Comparison of ENCODE assay signal across 8 mouse cellular contexts in genomic region chr9:101249626-101250025, GRCm38 (mm10). TPM values are rescaled to one million over a fixed set of nuclear protein-coding genes. Genes with fewer than 3 reads are reported as not detected.
DNase-seq lines count a peak whose midpoint lies in the region; ATAC-seq and TF ChIP-seq lines count a peak whose summit lies in the region.

No protein-coding gene starts in this region.

- H3K4me1 ChIP-seq in heart, embryonic 16.5 days (ENCODE audit: control insufficient read depth, insufficient read depth, low read length) = peaks cover 14% of the 10 kb centered on the region
- peaks cover 21% of the 10 kb centered on the region for H3K4me1 ChIP-seq in hindbrain, embryonic 12.5 days
- H3K4me1 ChIP-seq in midbrain, postnatal 0 days (ENCODE audit: insufficient read depth, low read length) = no peaks in the 10 kb centered on the region

- ATAC-seq in heart, embryonic 16.5 days (replicated peaks; ENCODE audit: extremely low read depth, insufficient read depth, low FRiP score) = no peak
- peak; percentile 57 for ATAC-seq in CD4-positive, CD25-positive, alpha-beta regulatory T cell, adult 4 months
- no peak for ATAC-seq in hindbrain, embryonic 12.5 days (ENCODE audit: low FRiP score)
- ATAC-seq in midbrain, postnatal 0 days (ENCODE audit: low FRiP score) = no peak

- no peak for TF ChIP-seq CTCF in midbrain, postnatal 0 days (IDR thresholded peaks at IDR 0.05)

- no peaks in the 10 kb centered on the region for H3K9me3 ChIP-seq in heart, embryonic 16.5 days (replicated peaks; ENCODE audit: control insufficient read depth, low read length)
- H3K9me3 ChIP-seq in hindbrain, embryonic 12.5 days (replicated peaks) = no peaks in the 10 kb centered on the region
- H3K9me3 ChIP-seq in midbrain, postnatal 0 days (ENCODE audit: low read length) = no peaks in the 10 kb centered on the region

- no peaks in the 10 kb centered on the region for H3K27me3 ChIP-seq in heart, embryonic 16.5 days (ENCODE audit: control insufficient read depth, insufficient read depth, low read length)
- H3K27me3 ChIP-seq in hindbrain, embryonic 12.5 days = no peaks in the 10 kb centered on the region
- no peaks in the 10 kb centered on the region for H3K27me3 ChIP-seq in midbrain, postnatal 0 days (ENCODE audit: insufficient read depth, low read length)

- H3K36me3 ChIP-seq in heart, embryonic 16.5 days (ENCODE audit: control insufficient read depth, insufficient read depth) = no peaks in the 10 kb centered on the region
- no peaks in the 10 kb centered on the region for H3K36me3 ChIP-seq in hindbrain, embryonic 12.5 days
- no peaks in the 10 kb centered on the region for H3K36me3 ChIP-seq in midbrain, postnatal 0 days (ENCODE audit: insufficient read depth, low read length)

- no peak for DNase-seq in heart, postnatal 4 days
- DNase-seq in midbrain, postnatal 0 days (ENCODE audit: low spot score) = no peak
- no peak for DNase-seq in right cerebral cortex, postnatal 14 days
- DNase-seq in embryo, embryonic 9.5 days (ENCODE audit: extremely low spot score) = no peak
- no peak for DNase-seq in cerebellum, adult 11 months

- no peak overlapping the region for H3K9ac ChIP-seq in heart, embryonic 16.5 days (ENCODE audit: low read length)
- H3K9ac ChIP-seq in hindbrain, embryonic 12.5 days = peak overlapping the region; percentile 84; the same call in 1 of the 2 replicates
- H3K9ac ChIP-seq in midbrain, postnatal 0 days (replicated peaks; ENCODE audit: low read length, poor library complexity, severe bottlenecking) = no peak overlapping the region

- 46% methylated on average over 4 of the region's 4 CpGs for WGBS in heart, embryonic 16.5 days
- 75% methylated on average over 4 of the region's 4 CpGs for WGBS in hindbrain, embryonic 12.5 days
- 54% methylated on average over 4 of the region's 4 CpGs for WGBS in midbrain, postnatal 0 days

- no peak overlapping the region for H3K4me3 ChIP-seq in heart, embryonic 16.5 days (ENCODE audit: low read length)
- H3K4me3 ChIP-seq in hindbrain, embryonic 12.5 days = peak overlapping the region; percentile 69
- peak overlapping the region; percentile 84 for H3K4me3 ChIP-seq in midbrain, postnatal 0 days (ENCODE audit: low read depth, low read length)

- no peak overlapping the region for H3K27ac ChIP-seq in heart, embryonic 16.5 days (ENCODE audit: low read length)
- H3K27ac ChIP-seq in hindbrain, embryonic 12.5 days = no peak overlapping the region
- no peak overlapping the region for H3K27ac ChIP-seq in midbrain, postnatal 0 days (ENCODE audit: low read depth, low read length)

- peak overlapping the region; percentile 76; the same call in 1 of the 2 replicates for H3K4me2 ChIP-seq in heart, embryonic 16.5 days (ENCODE audit: low read depth, low read length)
- H3K4me2 ChIP-seq in hindbrain, embryonic 12.5 days (replicated peaks) = peak overlapping the region; percentile 53
- peak overlapping the region; percentile 74 for H3K4me2 ChIP-seq in midbrain, postnatal 0 days (ENCODE audit: low read depth, low read length, poor library complexity, severe bottlenecking)

RNA-seq across cellular contexts. Expression of gene Ppp2r3a, which starts 2.0 kb away (rescaled TPM):
- 88.0 and 92.6 TPM in 2 replicates for polyA plus RNA-seq in heart, embryonic 16.5 days (2015; fragmentation: Nextera tagmentation; extraction: Ambion mirVana)
- 100 to 1,000 TPM; 179 to 189 TPM for total RNA-seq in heart, postnatal 4 days (2021)
- polyA plus RNA-seq in CD4-positive, CD25-positive, alpha-beta regulatory T cell, adult 4 months (2017; shearing (Covaris generic)) = 1 to 10 TPM; 1.7 to 2.4 TPM
- polyA plus RNA-seq in hindbrain, embryonic 12.5 days (2016; fragmentation: Nextera tagmentation; extraction: Ambion mirVana) = 26.1 and 28.6 TPM in 2 replicates
- 37.9 and 43.0 TPM in 2 replicates for total RNA-seq in midbrain, postnatal 0 days (2014; rRNA removed)
- 16.0 and 18.6 TPM in 2 replicates for polyA plus RNA-seq in midbrain, postnatal 0 days (2015; fragmentation: Nextera tagmentation; extraction: Ambion mirVana)
